Mouse (Mus musculus) olfactory bulb, adult 2 months (tissue): Measurements from ENCODE around the gene Krt39. TPM values are rescaled to one million over a fixed set of nuclear protein-coding genes. Genes with fewer than 3 reads are reported as not detected.

Source experiments
- H3K27ac ChIP-seq: fragments of 200-500 bp; 2 replicates; pipeline ENCODE4 v1.5.1; 2012; ENCODE audit warnings: low read depth, low read length; ENCODE audit not compliant: insufficient read depth
- H3K4me1 ChIP-seq: fragments of 200-500 bp; 2 replicates; pipeline ENCODE4 v1.6.1; 2012; ENCODE audit warnings: low read length; ENCODE audit not compliant: control insufficient read depth, insufficient read depth
- H3K4me3 ChIP-seq: fragments of 200-500 bp; 2 replicates; pipeline ENCODE4 v1.5.1; 2012; ENCODE audit warnings: mild to moderate bottlenecking, low read depth, low read length, moderate library complexity; ENCODE audit not compliant: insufficient read depth
- CTCF ChIP-seq: fragments of 200-500 bp; IDR thresholded peaks from 2 replicates; pipeline ENCODE4 v1.5.1; 2012; ENCODE audit warnings: low read depth, mild to moderate bottlenecking, low read length, moderate library complexity; ENCODE audit not compliant: insufficient read depth
- POLR2A ChIP-seq: fragments of 200-500 bp; IDR thresholded peaks from 2 replicates; pipeline ENCODE4 v1.6.1; 2012; ENCODE audit warnings: mild to moderate bottlenecking, low read depth, low read length, moderate library complexity; ENCODE audit not compliant: insufficient read depth
- WGBS: fragments of 180-500 bp; shearing (Covaris S2); methylation state at CpG from one replicate; pipeline ENCODE4 v1.1.7; 2018; 5-methylcytosine and 5-hydroxymethylcytosine counted together
- polyA plus RNA-seq: library from polyadenylated mRNA; stranded (reverse); fragments of >200 nt; gene quantifications from 2 replicates; pipeline ENCODE4 v1.2.4, GENCODE M21; 2012; ENCODE audit warnings: low replicate concordance; ENCODE audit not compliant: missing spikeins, insufficient read depth, insufficient read length

Krt39 gene
- polyA plus RNA-seq, 1 experiment = not detected

- Histone ChIP-seq H3K4me3 (no peak overlapping the region), H3K27ac (no peak overlapping the region), H3K4me1 (peaks cover 5% of the 10 kb centered on the region)
- TF ChIP-seq CTCF = no peak
- TF ChIP-seq POLR2A = no peak
- 26% methylated on average over 9 of the region's 9 CpGs for WGBS
Measured at GRCm38 (mm10) chr11:99539721-99540120, 18.6 kb upstream of the Krt39 start.

- WGBS = 89% methylated on average over 8 of the region's 8 CpGs
- TF ChIP-seq CTCF = no peak
- no peak for TF ChIP-seq POLR2A
- H3K4me1 ChIP-seq = no peaks in the 10 kb centered on the region
- no peak overlapping the region for H3K27ac ChIP-seq
- H3K4me3 ChIP-seq = no peak overlapping the region
Measured at GRCm38 (mm10) chr11:99514098-99514497, 7.0 kb downstream of the Krt39 start.

GRCm38 (mm10) chr11:99500095-99500805 is 20.9 kb downstream of the Krt39 start:
- TF ChIP-seq POLR2A = no peak
- Histone ChIP-seq H3K4me1 (no peaks in the 10 kb centered on the region), H3K27ac (no peak overlapping the region), H3K4me3 (no peak overlapping the region)
- WGBS = 69% methylated on average over 9 of the region's 9 CpGs

- 91% methylated on average over 4 of the region's 4 CpGs for WGBS
Measured at GRCm38 (mm10) chr11:99496460-99496859, 24.7 kb downstream of the Krt39 start.

GRCm38 (mm10) chr11:99494741-99495140 is 26.4 kb downstream of the Krt39 start:
- no peak for TF ChIP-seq POLR2A
- TF ChIP-seq CTCF = no peak
- Histone ChIP-seq H3K4me1 (no peaks in the 10 kb centered on the region), H3K4me3 (no peak overlapping the region), H3K27ac (no peak overlapping the region)
- WGBS = 96% methylated on average over 4 of the region's 4 CpGs

More at GRCm38 (mm10) chr11:99496460-99496859, 24.7 kb downstream of the Krt39 start:
- TF ChIP-seq POLR2A = no peak
- no peak for TF ChIP-seq CTCF
- no peak overlapping the region for H3K4me3 ChIP-seq
- no peaks in the 10 kb centered on the region for H3K4me1 ChIP-seq
- no peak overlapping the region for H3K27ac ChIP-seq

- Histone ChIP-seq H3K27ac (no peak overlapping the region), H3K4me3 (no peak overlapping the region), H3K4me1 (no peaks in the 10 kb centered on the region)
- WGBS = 67% methylated on average over 5 of the region's 5 CpGs
- TF ChIP-seq POLR2A (no peak), CTCF (no peak)
Measured at GRCm38 (mm10) chr11:99493574-99493850, 27.6 kb downstream of the Krt39 start.

- TF ChIP-seq POLR2A = no peak
- TF ChIP-seq CTCF = no peak
- WGBS = 90% methylated on average over 22 of the region's 22 CpGs
Measured at GRCm38 (mm10) chr11:99492733-99493573, 28.2 kb downstream of the Krt39 start, which contains the start of gene Krt23. Gene Krt23, minus strand, starts transcription at chr11:99493137.

GRCm38 (mm10) chr11:99491040-99491439 is 30.1 kb downstream of the Krt39 start:
- TF ChIP-seq CTCF (no peak), POLR2A (no peak)
- WGBS = 80% methylated on average over 8 of the region's 8 CpGs
- no peak overlapping the region for H3K27ac ChIP-seq

More at GRCm38 (mm10) chr11:99492733-99493573, 28.2 kb downstream of the Krt39 start, which contains the start of gene Krt23:
- Histone ChIP-seq H3K4me3 (no peak within 1 kb of the TSS), H3K4me1 (no peaks in the 10 kb centered on the region), H3K27ac (no peak within 1 kb of the TSS)

GRCm38 (mm10) chr11:99490624-99491023 is 30.5 kb downstream of the Krt39 start:
- H3K27ac ChIP-seq = no peak overlapping the region
- no peaks in the 10 kb centered on the region for H3K4me1 ChIP-seq
- TF ChIP-seq CTCF = no peak
- TF ChIP-seq POLR2A = no peak
- 91% methylated on average over 4 of the region's 4 CpGs for WGBS
- H3K4me3 ChIP-seq = no peak overlapping the region

More at GRCm38 (mm10) chr11:99491040-99491439, 30.1 kb downstream of the Krt39 start:
- H3K4me1 ChIP-seq = no peaks in the 10 kb centered on the region
- H3K4me3 ChIP-seq = no peak overlapping the region
